Mouse (Mus musculus): ENCODE data around the gene Cd300c. TPM values are rescaled to one million over a fixed set of nuclear protein-coding genes. Genes with fewer than 3 reads are reported as not detected.
"Not testable (repeated sequence)": the region's sequence is repeated elsewhere in the genome, so short reads cannot be mapped to it uniquely, and the experiment has no call there.

The Cd300c gene
- not detected in 2 replicates for polyA plus RNA-seq (2012)

- TF ChIP-seq GATA1 (IDR thresholded peaks at IDR 0.05; ENCODE audit: low read length): no peak
Observed at GRCm38 (mm10) chr11:114968752-114969207, at the start of gene Cd300c. Gene Cd300c (minus strand): TSS chr11:114969157.

DNA sequence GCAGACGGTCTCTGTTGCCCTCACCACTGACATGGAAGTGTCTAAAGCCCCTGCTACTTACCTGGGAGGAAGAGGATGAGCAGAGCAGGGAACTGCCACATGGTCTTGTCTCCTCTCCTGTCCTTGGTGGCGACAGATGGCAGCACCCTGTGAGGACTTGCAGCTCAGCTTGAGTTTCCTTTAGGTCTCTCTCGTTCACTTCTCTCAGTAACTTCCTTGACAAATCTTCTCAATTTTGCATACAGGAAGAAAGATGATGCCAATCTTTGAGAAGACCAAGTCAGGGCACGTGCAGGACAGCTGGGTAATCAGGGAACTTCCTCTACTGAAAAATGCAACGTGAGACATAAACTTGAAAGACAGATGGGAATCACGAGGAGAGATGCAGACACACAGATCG is 47.1 kb upstream of the Cd300c start, which contains the start of gene Cd300ld2:
Gene Cd300ld2 (minus strand): TSS at position 101 of the 400 bp plus-strand sequence.
- not testable (repeated sequence) for TF ChIP-seq GATA1 (IDR thresholded peaks at IDR 0.05; ENCODE audit: low read length)

DNA sequence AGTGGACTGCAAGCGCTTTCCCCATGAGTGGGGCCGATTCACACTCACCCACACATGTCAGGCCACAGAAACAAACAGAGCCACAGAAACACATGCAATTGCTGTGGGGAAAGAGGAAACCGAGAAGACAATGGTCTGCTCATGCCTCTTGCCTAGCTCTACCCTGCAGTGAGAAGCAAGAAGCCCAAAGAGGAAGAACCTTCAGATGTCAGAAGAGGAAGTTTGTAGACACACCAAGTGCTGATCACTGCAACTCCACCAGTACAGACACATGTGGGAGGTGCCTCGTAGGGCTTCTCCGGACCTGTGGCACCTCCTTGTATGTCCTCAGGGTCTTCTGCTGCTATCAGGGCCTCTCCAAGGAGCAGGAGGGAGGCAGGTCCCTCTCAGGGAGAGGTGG is 35.1 kb upstream of the Cd300c start:
- TF ChIP-seq GATA1 (IDR thresholded peaks at IDR 0.05; ENCODE audit: low read length): no peak

GRCm38 (mm10) chr11:115001474-115002040 is 32.6 kb upstream of the Cd300c start, which contains the start of gene Cd300c2:
Gene Cd300c2 (minus strand): TSS chr11:115001880.
- no peak for TF ChIP-seq GATA1 (IDR thresholded peaks at IDR 0.05; ENCODE audit: low read length)

DNA sequence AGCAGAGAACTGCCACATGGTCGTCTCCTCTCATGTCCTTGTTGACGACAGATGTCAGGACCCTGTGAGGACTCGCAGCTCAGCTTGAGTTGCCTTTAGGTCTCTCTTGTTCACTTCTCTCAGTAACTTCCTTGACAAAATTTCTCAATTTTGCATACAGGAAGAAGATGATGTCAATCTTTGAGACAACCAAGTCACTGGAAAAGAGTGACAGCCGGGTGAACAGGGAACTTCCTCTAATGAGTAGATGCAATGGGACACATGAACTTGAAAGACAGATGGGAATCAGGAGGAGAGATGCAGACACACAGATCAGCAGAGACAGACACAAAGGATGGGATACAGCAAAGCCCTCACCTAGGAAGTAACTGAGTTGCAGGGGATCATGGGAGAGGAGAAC is 20.8 kb upstream of the Cd300c start, which contains the start of gene Cd300ld:
Gene Cd300ld (minus strand): TSS at position 130 of the 400 bp plus-strand sequence.
- no peak for TF ChIP-seq GATA1 (IDR thresholded peaks at IDR 0.05; ENCODE audit: low read length)

DNA sequence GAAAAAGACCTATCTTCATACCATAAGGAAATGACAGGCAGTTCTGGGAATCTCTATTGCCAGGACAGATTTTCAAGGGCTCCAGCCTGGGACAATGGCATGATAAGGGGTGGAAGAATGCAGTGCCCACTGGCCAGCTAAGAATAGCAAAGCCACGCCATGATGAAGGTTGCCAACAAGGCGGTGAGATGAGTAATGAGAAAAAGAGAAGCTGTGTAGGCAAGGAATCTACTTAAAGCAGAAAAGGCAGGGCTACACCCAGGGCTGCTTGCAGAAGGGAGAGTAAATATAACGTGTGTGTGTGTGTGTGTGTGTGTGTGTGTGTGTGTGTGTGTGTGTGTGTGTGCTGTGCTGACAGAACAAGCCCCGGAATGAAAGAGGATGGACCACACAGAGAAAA is 12.9 kb upstream of the Cd300c start:
- TF ChIP-seq GATA1 (IDR thresholded peaks at IDR 0.05; ENCODE audit: low read length): no peak

GRCm38 (mm10) chr11:114972726-114973125 is 3.8 kb upstream of the Cd300c start:
- TF ChIP-seq GATA1 (IDR thresholded peaks at IDR 0.05; ENCODE audit: low read length): no peak

- no peak for TF ChIP-seq GATA1 (IDR thresholded peaks at IDR 0.05; ENCODE audit: low read length)
Observed at GRCm38 (mm10) chr11:114965182-114965828, 3.7 kb downstream of the Cd300c start.

DNA sequence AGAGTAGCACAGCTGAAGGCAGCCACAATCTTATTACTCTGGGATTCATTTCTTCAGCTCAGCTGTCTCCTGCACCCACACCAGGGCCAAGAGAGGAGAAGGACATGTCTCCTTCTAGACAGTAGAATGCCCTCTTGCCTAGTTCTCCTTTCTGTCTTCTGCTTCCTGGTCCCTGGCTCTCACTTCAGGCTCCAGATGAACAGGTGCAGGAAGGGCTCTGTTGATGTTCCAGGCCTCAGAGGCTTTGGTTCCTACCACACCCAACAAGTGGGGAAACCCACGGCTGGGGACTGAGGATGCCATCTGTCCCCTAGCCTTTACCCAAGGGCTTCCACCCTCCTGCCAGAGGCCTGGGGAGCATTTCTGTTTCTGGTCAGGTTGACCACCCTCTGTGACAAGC is 8.6 kb downstream of the Cd300c start:
- no peak for TF ChIP-seq GATA1 (IDR thresholded peaks at IDR 0.05; ENCODE audit: low read length)

DNA sequence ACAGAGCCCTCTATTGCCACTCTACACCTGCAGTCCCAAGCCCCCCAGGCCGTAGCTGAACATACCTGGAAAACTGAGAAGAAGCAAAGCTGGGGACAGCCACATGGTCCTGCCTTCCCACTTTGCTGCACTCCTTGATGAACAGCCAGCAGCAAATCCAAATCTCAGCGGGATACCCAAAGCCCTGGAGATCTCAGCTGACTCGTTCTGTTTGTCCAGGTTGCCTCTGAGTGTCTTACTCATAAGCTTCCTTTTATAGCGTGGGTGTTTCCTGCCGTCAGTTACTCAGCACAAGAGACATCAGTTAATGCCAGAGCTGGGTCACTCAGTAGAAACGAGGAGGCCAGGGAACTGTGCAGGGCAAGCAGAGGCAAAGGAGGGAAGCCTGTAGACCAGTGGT is 34.8 kb downstream of the Cd300c start, which contains the start of gene Cd300lb:
Gene Cd300lb (minus strand): TSS at position 243 of the 400 bp plus-strand sequence.
- no peak for TF ChIP-seq GATA1 (IDR thresholded peaks at IDR 0.05; ENCODE audit: low read length)

DNA sequence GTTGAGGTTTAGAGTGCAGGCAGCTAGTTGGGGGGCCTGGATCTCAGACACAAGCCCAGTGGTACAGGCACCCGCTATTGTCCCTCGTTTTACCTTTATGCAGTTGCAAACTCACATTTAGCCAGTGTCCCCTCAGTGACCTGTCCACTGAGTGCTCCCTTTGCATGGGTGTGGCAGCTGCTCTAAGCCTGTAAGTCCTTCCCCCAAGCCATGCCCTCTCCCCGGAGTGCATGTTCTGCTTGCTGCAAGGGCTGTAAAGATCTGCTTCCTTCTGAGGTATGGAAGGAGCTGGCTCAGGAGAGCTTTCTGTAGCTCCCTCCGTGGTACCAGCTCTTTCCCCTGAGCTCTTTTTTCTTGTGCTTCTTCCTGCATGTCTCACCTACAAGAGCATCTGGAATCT is 35.4 kb downstream of the Cd300c start:
- no peak for TF ChIP-seq GATA1 (IDR thresholded peaks at IDR 0.05; ENCODE audit: low read length)

DNA sequence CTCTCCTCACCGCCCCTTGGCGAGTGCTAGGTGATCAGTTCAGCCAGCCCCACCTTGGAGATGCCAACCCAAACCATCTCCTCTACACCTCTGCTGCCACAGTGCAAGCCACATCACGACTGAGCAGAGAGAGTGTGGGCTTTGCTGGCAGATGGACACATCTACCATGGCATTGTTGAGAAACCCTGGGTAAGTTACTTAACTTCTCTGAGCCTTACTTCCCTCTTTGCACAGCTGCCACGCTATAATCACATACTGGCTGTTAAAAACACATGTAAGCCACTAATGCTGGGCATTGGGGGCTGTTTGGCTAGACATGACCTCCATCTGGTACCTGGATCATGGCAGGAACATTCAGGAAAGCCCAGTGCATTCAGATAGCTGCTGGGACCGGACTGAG is 37.9 kb downstream of the Cd300c start:
- TF ChIP-seq GATA1 (IDR thresholded peaks at IDR 0.05; ENCODE audit: low read length): no peak

- TF ChIP-seq GATA1 (IDR thresholded peaks at IDR 0.05; ENCODE audit: low read length): no peak
Observed at GRCm38 (mm10) chr11:114929581-114929980, 39.4 kb downstream of the Cd300c start.

DNA sequence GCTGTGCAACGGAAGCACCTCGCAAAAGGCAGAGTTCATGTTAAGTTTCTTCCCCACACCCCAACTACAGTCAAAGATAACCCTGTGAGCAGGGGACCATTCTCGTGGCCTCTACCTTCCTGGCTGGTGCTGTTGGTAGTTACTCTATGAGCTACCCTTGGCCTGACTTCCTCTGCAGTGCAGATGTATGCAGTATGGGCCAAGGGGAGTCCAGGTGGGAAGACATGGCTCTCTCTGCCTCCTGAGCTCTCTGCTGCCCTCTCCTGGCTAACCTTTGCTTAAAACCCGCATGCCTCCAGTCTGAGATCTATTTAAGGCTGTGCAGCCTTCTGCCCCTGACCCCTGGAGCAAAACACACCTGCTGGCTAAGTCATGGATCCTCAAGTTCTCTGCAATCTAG is 45.0 kb downstream of the Cd300c start:
- TF ChIP-seq GATA1 (IDR thresholded peaks at IDR 0.05; ENCODE audit: low read length): no peak

GRCm38 (mm10) chr11:114922439-114922838 is 46.5 kb downstream of the Cd300c start:
- no peak for TF ChIP-seq GATA1 (IDR thresholded peaks at IDR 0.05; ENCODE audit: low read length)

DNA sequence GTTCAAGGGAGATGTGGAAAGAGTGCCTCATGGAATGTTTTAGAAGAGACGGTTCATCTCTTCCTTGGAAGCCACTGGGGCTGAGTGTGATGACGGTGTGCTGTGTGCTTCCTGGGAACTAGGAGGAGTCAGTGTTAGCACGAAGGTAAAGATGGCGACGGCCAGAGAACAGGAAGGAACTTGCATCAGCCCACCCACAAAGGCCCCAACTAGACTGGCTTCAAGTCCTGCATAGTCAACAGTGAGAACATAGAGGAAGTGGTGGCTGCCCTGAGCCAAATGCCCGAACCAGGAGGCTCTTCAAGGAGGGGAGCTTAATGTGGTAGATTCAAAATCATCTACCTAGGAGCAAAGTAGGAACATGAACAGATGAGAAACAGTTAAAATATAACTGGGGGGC is 51.8 kb downstream of the Cd300c start:
- TF ChIP-seq GATA1 (IDR thresholded peaks at IDR 0.05; ENCODE audit: low read length): no peak

GRCm38 (mm10) chr11:114914978-114915377 is 54.0 kb downstream of the Cd300c start:
- no peak for TF ChIP-seq GATA1 (IDR thresholded peaks at IDR 0.05; ENCODE audit: low read length)
